Mouse (Mus musculus) fat pad, adult 2 months (tissue): ENCODE results near the gene 2210407C18Rik.

Experiments
- DNase-seq: peaks from one replicate; pipeline ENCODE4 v3.0.0-alpha.2; 2011; ENCODE audit warnings: low read depth, low spot score; ENCODE audit errors: extremely low read depth

2210407C18Rik gene

GRCm38 (mm10) chr11:58602800-58603560 is 12.9 kb downstream of the 2210407C18Rik start:
- DNase-seq = no peak

- no peak for DNase-seq
These were observed 13.8 kb downstream of the 2210407C18Rik start for GRCm38 (mm10) chr11:58602062-58602461.

- no peak for DNase-seq
These were observed 18.0 kb downstream of the 2210407C18Rik start for GRCm38 (mm10) chr11:58597837-58598236.

- DNase-seq = no peak
These were observed 21.1 kb downstream of the 2210407C18Rik start, which contains the start of gene Olfr324 for GRCm38 (mm10) chr11:58594814-58595213. TSS of gene Olfr324 (plus strand) at chr11:58595114.

- DNase-seq = no peak
These were observed 27.1 kb downstream of the 2210407C18Rik start for GRCm38 (mm10) chr11:58588620-58589250.

- no peak for DNase-seq
These were observed 28.0 kb downstream of the 2210407C18Rik start for GRCm38 (mm10) chr11:58587898-58588348.

GRCm38 (mm10) chr11:58578636-58579035 is 37.2 kb downstream of the 2210407C18Rik start:
- DNase-seq = no peak

GRCm38 (mm10) chr11:58577430-58577829 is 38.4 kb downstream of the 2210407C18Rik start, which contains the start of gene Olfr325:
TSS of gene Olfr325 (plus strand) at chr11:58577730.
- DNase-seq = no peak

- DNase-seq = no peak
These were observed 45.5 kb downstream of the 2210407C18Rik start, which contains the start of gene Olfr224 for GRCm38 (mm10) chr11:58570405-58570804. TSS of gene Olfr224 (minus strand) at chr11:58570553.
